31 mouse cellular contexts compared by ENCODE assay signal in the genomic region with DNA sequence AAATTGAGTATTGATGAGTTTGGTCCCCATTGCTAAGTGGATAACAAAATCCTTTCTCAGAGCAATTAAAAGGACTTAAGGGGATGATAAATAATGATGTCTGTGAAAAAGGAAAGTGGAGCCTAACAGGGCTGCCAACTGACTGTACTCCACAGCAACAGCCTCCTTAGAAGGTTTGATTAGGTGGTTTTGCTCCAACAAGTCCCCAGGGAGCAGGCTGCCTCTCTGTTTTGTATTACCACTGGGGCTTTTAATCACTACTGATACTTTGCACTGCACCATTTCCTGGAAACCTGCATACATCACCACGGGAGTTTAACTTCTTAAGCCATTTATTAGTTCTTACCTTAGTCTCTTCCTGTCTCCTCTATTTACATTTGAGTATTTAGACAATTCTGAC.
DNase-seq lines count a peak whose midpoint lies in the region; ATAC-seq lines count a peak whose summit lies in the region.
"Had no signal": no experiment of that assay in that cellular context is flagged by ENCODE, and none has a peak within 500 bp of the region (broad histone marks: within the 10 kb centered on the region; RNA-seq: fewer than 3 reads in every experiment).

No protein-coding gene starts in this region.

- 52% methylated on average over 1 of the region's 1 CpGs for WGBS in neural tube, embryonic 13.5 days
- 47% methylated on average over 1 of the region's 1 CpGs for WGBS in heart, embryonic 10.5 days

- ATAC-seq in neural tube, embryonic 13.5 days (ENCODE audit: low read depth) = 0 out of 2 replicates have a peak, but pooled peaks have one; percentile 15
- ATAC-seq: activated CD4-positive, CD25-positive, alpha-beta regulatory T cell, adult 4 months; forebrain, postnatal 0 days; inflammation-experienced regulatory T-cells, adult 6 months; lung, postnatal 0 days had no signal

- DNase-seq in heart, adult 11 months = peak; percentile 43
- no peak for DNase-seq in heart, adult 18-20 months
- DNase-seq in embryo, embryonic 11 days = peak; percentile 21
- DNase-seq in forelimb bud, embryonic 11.5 days (ENCODE audit: low read depth, low spot score) = peak; percentile 56
- DNase-seq in heart, embryonic 10.5 days (ENCODE audit: low spot score) = no peak
- DNase-seq in right cerebral cortex, postnatal 36 days (ENCODE audit: low spot score in 2 of 2) = no peak
- no peak for DNase-seq in frontal cortex, adult 2 months (ENCODE audit: extremely low spot score in 1 of 2, low spot score in 1 of 2)
- DNase-seq: adrenal gland, adult 2 months; cerebellum, adult 8-10 months; cerebellum, postnatal 25 days; forebrain, postnatal 0 days; gastrocnemius, postnatal 25 days; heart, adult 2 months; heart, postnatal 10 days; kidney, adult 2 months; kidney, postnatal 36 days; liver, embryonic 13.5 days; lung, adult 18-20 months; midbrain, embryonic 14.5 days; right cerebral cortex, postnatal 25 days; spleen, adult 18-20 months; thymus, postnatal 25 days had no signal

- H3K36me3 ChIP-seq in neural tube, embryonic 13.5 days = no peaks in the 10 kb centered on the region
- H3K36me3 ChIP-seq in heart, embryonic 10.5 days = no peaks in the 10 kb centered on the region
- H3K36me3 ChIP-seq: forebrain, embryonic 10.5 days; heart, embryonic 13.5 days; limb, embryonic 15.5 days; liver, embryonic 13.5 days had no signal

- H3K4me3 ChIP-seq in neural tube, embryonic 13.5 days = no peak overlapping the region
- H3K4me3 ChIP-seq in heart, embryonic 10.5 days = no peak overlapping the region
- H3K4me3 ChIP-seq: forebrain, embryonic 10.5 days; heart, adult 2 months; heart, embryonic 13.5 days; limb, embryonic 15.5 days; liver, embryonic 13.5 days had no signal

- H3K9me3 ChIP-seq in neural tube, embryonic 13.5 days = no peaks in the 10 kb centered on the region
- no peaks in the 10 kb centered on the region for H3K9me3 ChIP-seq in heart, embryonic 10.5 days
- H3K9me3 ChIP-seq: forebrain, embryonic 10.5 days; heart, embryonic 13.5 days; limb, embryonic 15.5 days; liver, embryonic 13.5 days had no signal

- H3K4me1 ChIP-seq in neural tube, embryonic 13.5 days (replicated peaks) = no peaks in the 10 kb centered on the region
- H3K4me1 ChIP-seq in heart, embryonic 10.5 days = no peaks in the 10 kb centered on the region
- H3K4me1 ChIP-seq: forebrain, embryonic 10.5 days; heart, embryonic 13.5 days; limb, embryonic 15.5 days; liver, embryonic 13.5 days had no signal

- no peak overlapping the region for H3K4me2 ChIP-seq in neural tube, embryonic 13.5 days
- H3K4me2 ChIP-seq: heart, embryonic 13.5 days; hindbrain, embryonic 14.5 days; limb, embryonic 15.5 days; liver, embryonic 13.5 days had no signal

- H3K9ac ChIP-seq in neural tube, embryonic 13.5 days = no peak overlapping the region
- H3K9ac ChIP-seq: forebrain, postnatal 0 days; heart, embryonic 13.5 days; hindbrain, embryonic 14.5 days; limb, embryonic 15.5 days; liver, embryonic 13.5 days had no signal

- no peaks in the 10 kb centered on the region for H3K27me3 ChIP-seq in neural tube, embryonic 13.5 days
- no peaks in the 10 kb centered on the region for H3K27me3 ChIP-seq in heart, embryonic 10.5 days (ENCODE audit: insufficient read depth, poor library complexity, severe bottlenecking)
- H3K27me3 ChIP-seq: heart, embryonic 13.5 days; limb, embryonic 15.5 days; liver, embryonic 13.5 days had no signal

- H3K27ac ChIP-seq in neural tube, embryonic 13.5 days (replicated peaks) = no peak overlapping the region
- H3K27ac ChIP-seq in heart, embryonic 10.5 days = no peak overlapping the region
- H3K27ac ChIP-seq: forebrain, embryonic 10.5 days; heart, adult 2 months; heart, embryonic 13.5 days; hindbrain, embryonic 14.5 days; limb, embryonic 15.5 days; liver, embryonic 13.5 days; macrophage had no signal

Comparison
In these comparisons a context has a peak if more than half of its experiments do, and no peak if none do; other contexts are left out.
1. DNase-seq: peak in heart, adult 11 months (single experiment), embryo, embryonic 11 days (single experiment) and forelimb bud, embryonic 11.5 days (single experiment); none in heart, adult 18-20 months (0 of 2), heart, embryonic 10.5 days (single experiment), right cerebral cortex, postnatal 36 days (0 of 2) and frontal cortex, adult 2 months (0 of 2).